Mouse (Mus musculus): ENCODE measurements at regions not wholly inside any gene's neighbourhood (a gene's known extent, or its start where the extent isn't known, plus 50 kb on each side); places are given as distances from the start of the nearest gene placed in this dataset.

- H3K9ac ChIP-seq (ENCODE audit: control insufficient read depth, low read depth, low read length, poor library complexity, severe bottlenecking), result no peak overlapping the region
- H3K79me2 ChIP-seq (ENCODE audit: control insufficient read depth, insufficient read depth, low read length, poor library complexity), result no peaks in the 10 kb centered on the region
- H3K27me3 ChIP-seq (ENCODE audit: control insufficient read depth in 1 of 2, insufficient read depth in 2 of 2, low read length in 2 of 2), result no peaks in the 10 kb centered on the region
- H3K9me3 ChIP-seq (replicated peaks; ENCODE audit: insufficient read depth, low read length), result no peaks in the 10 kb centered on the region
- no peak for DNase-seq (ENCODE audit: low read depth, low spot score)
- no peaks in the 10 kb centered on the region for H3K4me1 ChIP-seq (ENCODE audit: control insufficient read depth in 1 of 2, insufficient read depth in 2 of 2, low read length in 2 of 2)
- no peak overlapping the region for H3K4me3 ChIP-seq (ENCODE audit: control insufficient read depth in 1 of 2, insufficient read depth in 1 of 2, low read depth in 2 of 2, low read length in 2 of 2)
- no peak for TF ChIP-seq TBP (IDR thresholded peaks at IDR 0.05; ENCODE audit: low read depth, low read length)
- no peak for TF ChIP-seq HCFC1 (IDR thresholded peaks at IDR 0.05; ENCODE audit: low read depth, low read length)
- no peak for TF ChIP-seq TCF12 (IDR thresholded peaks at IDR 0.05; ENCODE audit: low read depth, low read length)
- no peak for TF ChIP-seq SMC3 (IDR thresholded peaks at IDR 0.05; ENCODE audit: low read depth, low read length)
- no peak for TF ChIP-seq MYB (IDR thresholded peaks at IDR 0.05; ENCODE audit: low read depth, low read length)
- no peak for TF ChIP-seq E2F4 (IDR thresholded peaks at IDR 0.05; ENCODE audit: borderline replicate concordance, low read depth, low read length)
- no peak for TF ChIP-seq UBTF (IDR thresholded peaks at IDR 0.05; ENCODE audit: borderline replicate concordance, insufficient read depth, low read depth, low read length)
- no peak for TF ChIP-seq ZMIZ1 (IDR thresholded peaks at IDR 0.05; ENCODE audit: low read depth, low read length)
- no peak for TF ChIP-seq JUND (IDR thresholded peaks at IDR 0.05; ENCODE audit: low read depth, low read length)
- TF ChIP-seq MAZ (IDR thresholded peaks at IDR 0.05; ENCODE audit: low read depth, low read length), result no peak
- TF ChIP-seq TAL1 (IDR thresholded peaks at IDR 0.05; ENCODE audit: low read length), result no peak
- TF ChIP-seq USF2 (IDR thresholded peaks at IDR 0.05; ENCODE audit: borderline replicate concordance in 1 of 2, insufficient read depth in 1 of 2, low read depth in 1 of 2, low read length in 2 of 2), result no peak
- no peak for TF ChIP-seq MXI1 (IDR thresholded peaks at IDR 0.05; ENCODE audit: low read depth, low read length)
- TF ChIP-seq MEF2A (IDR thresholded peaks at IDR 0.05; ENCODE audit: extremely low read depth, insufficient replicate concordance, low read depth, low read length, poor library complexity, severe bottlenecking), result no peak
- no peak for TF ChIP-seq ZKSCAN1 (IDR thresholded peaks at IDR 0.05; ENCODE audit: low read depth, low read length)
- TF ChIP-seq POLR2A (IDR thresholded peaks at IDR 0.05; ENCODE audit: control insufficient read depth in 1 of 2, insufficient read depth in 1 of 2, low read depth in 1 of 2, low read length in 2 of 2, poor library complexity in 1 of 2), result no peak
- no peak for TF ChIP-seq GABPA (IDR thresholded peaks at IDR 0.05; ENCODE audit: low read depth, low read length)
- no peak for TF ChIP-seq ZNF384 (IDR thresholded peaks at IDR 0.05; ENCODE audit: low read depth, low read length)
- TF ChIP-seq MAX (IDR thresholded peaks at IDR 0.05; ENCODE audit: low read length), result no peak
- no peak for TF ChIP-seq NRF1 (IDR thresholded peaks at IDR 0.05; ENCODE audit: insufficient read depth, low read depth, low read length, poor library complexity, severe bottlenecking)
- no peak overlapping the region for H3K27ac ChIP-seq (ENCODE audit: control insufficient read depth, low read depth, low read length)
- H3K36me3 ChIP-seq (ENCODE audit: control insufficient read depth in 1 of 2, insufficient read depth in 2 of 2, low read length in 2 of 2), result no peaks in the 10 kb centered on the region
These were observed 120.3 kb downstream of the Drd1 start for GRCm38 (mm10) chr13:53935174-53935699.

DNA sequence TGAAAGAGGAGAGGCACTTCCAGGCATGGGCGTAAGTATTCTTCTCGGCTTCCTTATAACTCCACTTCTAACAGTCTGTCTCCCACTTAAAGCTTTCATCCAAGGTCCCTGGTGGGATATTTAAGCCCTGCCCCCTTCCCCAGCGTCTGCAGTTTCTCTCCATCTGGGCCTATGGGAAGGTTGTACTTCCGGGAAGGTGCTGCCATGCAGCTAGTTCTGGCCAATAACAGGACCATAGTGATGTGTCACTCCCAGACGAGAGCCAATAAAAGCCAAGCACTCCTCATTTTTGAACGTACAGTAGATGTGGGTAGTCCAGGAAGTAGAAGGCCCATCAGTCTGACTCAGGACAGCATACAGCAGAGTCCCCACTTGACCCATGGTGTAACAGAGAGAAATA lies 121.0 kb downstream of the Drd1 start:
- TF ChIP-seq SIN3A (IDR thresholded peaks at IDR 0.05; ENCODE audit: low read length), result no peak
- TF ChIP-seq POLR2AphosphoS2 (IDR thresholded peaks at IDR 0.05; ENCODE audit: low read length), result no peak
- TF ChIP-seq MAFK (IDR thresholded peaks at IDR 0.05; ENCODE audit: borderline replicate concordance, low read depth, low read length), result no peak
- no peak for TF ChIP-seq TCF12 (IDR thresholded peaks at IDR 0.05; ENCODE audit: low read depth, low read length)
- TF ChIP-seq MAX (IDR thresholded peaks at IDR 0.05; ENCODE audit: low read length), result no peak
- TF ChIP-seq SMC3 (IDR thresholded peaks at IDR 0.05; ENCODE audit: low read depth, low read length), result no peak
- no peak for TF ChIP-seq HCFC1 (IDR thresholded peaks at IDR 0.05; ENCODE audit: low read depth, low read length)
- no peak for TF ChIP-seq RCOR1 (IDR thresholded peaks at IDR 0.05; ENCODE audit: low read depth, low read length)
- TF ChIP-seq TBP (IDR thresholded peaks at IDR 0.05; ENCODE audit: low read depth, low read length), result no peak
- TF ChIP-seq KAT2A (conservative IDR thresholded peaks at IDR 0.05; ENCODE audit: low read depth, low read length), result no peak
- TF ChIP-seq NELFE (IDR thresholded peaks at IDR 0.05; ENCODE audit: low read depth, low read length), result no peak
- TF ChIP-seq UBTF (IDR thresholded peaks at IDR 0.05; ENCODE audit: borderline replicate concordance, insufficient read depth, low read depth, low read length), result no peak
- no peak for TF ChIP-seq CHD2 (IDR thresholded peaks at IDR 0.05; ENCODE audit: low read length)
- Histone ChIP-seq H3K4me1 (ENCODE audit: control insufficient read depth in 1 of 2, insufficient read depth in 2 of 2, low read length in 2 of 2) (no peaks in the 10 kb centered on the region), H3K36me3 (ENCODE audit: control insufficient read depth in 1 of 2, insufficient read depth in 2 of 2, low read length in 2 of 2) (no peaks in the 10 kb centered on the region), H3K27me3 (ENCODE audit: control insufficient read depth in 1 of 2, insufficient read depth in 2 of 2, low read length in 2 of 2) (no peaks in the 10 kb centered on the region), H3K27ac (ENCODE audit: control insufficient read depth, low read depth, low read length) (no peak overlapping the region), H3K4me3 (ENCODE audit: control insufficient read depth in 1 of 2, insufficient read depth in 1 of 2, low read depth in 2 of 2, low read length in 2 of 2) (no peak overlapping the region), H3K9me3 (replicated peaks; ENCODE audit: insufficient read depth, low read length) (no peaks in the 10 kb centered on the region), H3K79me2 (ENCODE audit: control insufficient read depth, insufficient read depth, low read length, poor library complexity) (no peaks in the 10 kb centered on the region), H3K9ac (ENCODE audit: control insufficient read depth, low read depth, low read length, poor library complexity, severe bottlenecking) (no peak overlapping the region)
- no peak for DNase-seq (ENCODE audit: low read depth, low spot score)
